Mouse (Mus musculus): ENCODE measurements around the gene 2010109A12Rik.

The 2010109A12Rik gene

GRCm38 (mm10) chr5:93231721-93232120, 25.4 kb downstream of the 2010109A12Rik start:
- no peak for DNase-seq (ENCODE audit: low spot score)

- DNase-seq (ENCODE audit: low spot score) = no peak
Measured at GRCm38 (mm10) chr5:93232838-93233237, 26.5 kb downstream of the 2010109A12Rik start.

GRCm38 (mm10) chr5:93234130-93234529, 27.8 kb downstream of the 2010109A12Rik start:
- DNase-seq (ENCODE audit: low spot score) = no peak

- DNase-seq (ENCODE audit: low spot score) = no peak
Measured at GRCm38 (mm10) chr5:93234605-93235004, 28.3 kb downstream of the 2010109A12Rik start.

- DNase-seq (ENCODE audit: low spot score) = no peak
Measured at GRCm38 (mm10) chr5:93235888-93236287, 29.6 kb downstream of the 2010109A12Rik start.

GRCm38 (mm10) chr5:93236541-93236940, 30.2 kb downstream of the 2010109A12Rik start:
- no peak for DNase-seq (ENCODE audit: low spot score)

GRCm38 (mm10) chr5:93239590-93240544, 33.5 kb downstream of the 2010109A12Rik start:
- no peak for DNase-seq (ENCODE audit: low spot score)

- no peak for DNase-seq (ENCODE audit: low spot score)
Measured at GRCm38 (mm10) chr5:93245280-93245679, 39.0 kb downstream of the 2010109A12Rik start.

GRCm38 (mm10) chr5:93249940-93250578, 43.7 kb downstream of the 2010109A12Rik start:
- DNase-seq (ENCODE audit: low spot score) = no peak

GRCm38 (mm10) chr5:93251001-93251760, 44.9 kb downstream of the 2010109A12Rik start:
- no peak for DNase-seq (ENCODE audit: low spot score)

GRCm38 (mm10) chr5:93255759-93256265, 49.5 kb downstream of the 2010109A12Rik start:
- DNase-seq (ENCODE audit: low spot score) = no peak

GRCm38 (mm10) chr5:93256820-93257405, 50.6 kb downstream of the 2010109A12Rik start:
- DNase-seq (ENCODE audit: low spot score) = no peak

GRCm38 (mm10) chr5:93259349-93259748, 53.0 kb downstream of the 2010109A12Rik start:
- DNase-seq (ENCODE audit: low spot score) = no peak

- DNase-seq (ENCODE audit: low spot score) = no peak
Measured at GRCm38 (mm10) chr5:93260983-93261382, 54.7 kb downstream of the 2010109A12Rik start.

GRCm38 (mm10) chr5:93262751-93263150, 56.4 kb downstream of the 2010109A12Rik start:
- DNase-seq (ENCODE audit: low spot score) = no peak

All from urinary bladder, postnatal 10 days (tissue).